16 mouse cellular contexts compared by ENCODE assay signal in genomic region chr6:90725526-90725925, GRCm38 (mm10).
A peak's percentile ranks its signal among the peaks of the same experiment; 100 is the strongest.
DNase-seq lines count a peak whose midpoint lies in the region; ATAC-seq lines count a peak whose summit lies in the region.
"Had no signal": no experiment of that assay in that cellular context is flagged by ENCODE, and none has a peak within 500 bp of the region (broad histone marks: within the 10 kb centered on the region; RNA-seq: fewer than 3 reads in every experiment).

No protein-coding gene starts in this region.

- no peak overlapping the region for H3K4me2 ChIP-seq in forebrain, embryonic 12.5 days
- no peak overlapping the region for H3K4me2 ChIP-seq in forebrain, embryonic 13.5 days
- no peak overlapping the region for H3K4me2 ChIP-seq in neural tube, embryonic 11.5 days (ENCODE audit: low read depth)
- no peak overlapping the region for H3K4me2 ChIP-seq in neural tube, embryonic 15.5 days
- H3K4me2 ChIP-seq in midbrain, embryonic 12.5 days (replicated peaks) = no peak overlapping the region
- H3K4me2 ChIP-seq: limb, embryonic 12.5 days had no signal

- no peak overlapping the region for H3K9ac ChIP-seq in forebrain, embryonic 12.5 days
- no peak overlapping the region for H3K9ac ChIP-seq in forebrain, embryonic 13.5 days
- 0 out of 2 replicates have a peak overlapping the region, but pooled peaks have one; percentile 14 for H3K9ac ChIP-seq in neural tube, embryonic 11.5 days (ENCODE audit: low read length)
- no peak overlapping the region for H3K9ac ChIP-seq in neural tube, embryonic 15.5 days (replicated peaks)
- H3K9ac ChIP-seq in midbrain, embryonic 12.5 days (replicated peaks) = no peak overlapping the region
- H3K9ac ChIP-seq: limb, embryonic 12.5 days had no signal

- H3K4me1 ChIP-seq in forebrain, embryonic 12.5 days = peaks cover 44% of the 10 kb centered on the region
- H3K4me1 ChIP-seq in forebrain, embryonic 13.5 days = peaks cover 63% of the 10 kb centered on the region
- peaks cover 26% of the 10 kb centered on the region for H3K4me1 ChIP-seq in neural tube, embryonic 11.5 days (ENCODE audit: control insufficient read depth, insufficient read depth, low read length)
- H3K4me1 ChIP-seq in neural tube, embryonic 15.5 days = peaks cover 80% of the 10 kb centered on the region
- peaks cover 44% of the 10 kb centered on the region for H3K4me1 ChIP-seq in midbrain, embryonic 12.5 days

- no peaks in the 10 kb centered on the region for H3K9me3 ChIP-seq in forebrain, embryonic 12.5 days
- no peaks in the 10 kb centered on the region for H3K9me3 ChIP-seq in forebrain, embryonic 13.5 days (replicated peaks)
- no peaks in the 10 kb centered on the region for H3K9me3 ChIP-seq in neural tube, embryonic 11.5 days (ENCODE audit: control insufficient read depth, low read length)
- no peaks in the 10 kb centered on the region for H3K9me3 ChIP-seq in neural tube, embryonic 15.5 days (replicated peaks)
- no peaks in the 10 kb centered on the region for H3K9me3 ChIP-seq in midbrain, embryonic 12.5 days
- H3K9me3 ChIP-seq: heart, embryonic 10.5 days; limb, embryonic 12.5 days had no signal

- H3K27ac ChIP-seq in forebrain, embryonic 12.5 days = no peak overlapping the region
- H3K27ac ChIP-seq in forebrain, embryonic 13.5 days = no peak overlapping the region
- H3K27ac ChIP-seq in neural tube, embryonic 11.5 days (ENCODE audit: low read depth, low read length) = no peak overlapping the region
- no peak overlapping the region for H3K27ac ChIP-seq in neural tube, embryonic 15.5 days (replicated peaks)
- H3K27ac ChIP-seq in midbrain, embryonic 12.5 days (replicated peaks) = peak overlapping the region; percentile 68
- H3K27ac ChIP-seq: heart, embryonic 10.5 days; limb, embryonic 12.5 days had no signal

- H3K36me3 ChIP-seq in forebrain, embryonic 12.5 days (replicated peaks) = no peaks in the 10 kb centered on the region
- H3K36me3 ChIP-seq in forebrain, embryonic 13.5 days (ENCODE audit: poor library complexity, severe bottlenecking) = no peaks in the 10 kb centered on the region
- H3K36me3 ChIP-seq in neural tube, embryonic 11.5 days (ENCODE audit: control insufficient read depth, insufficient read depth, low read length) = no peaks in the 10 kb centered on the region
- H3K36me3 ChIP-seq in neural tube, embryonic 15.5 days = no peaks in the 10 kb centered on the region
- H3K36me3 ChIP-seq in midbrain, embryonic 12.5 days = no peaks in the 10 kb centered on the region
- H3K36me3 ChIP-seq: limb, embryonic 12.5 days had no signal

- no peak overlapping the region for H3K4me3 ChIP-seq in forebrain, embryonic 12.5 days (replicated peaks)
- H3K4me3 ChIP-seq in forebrain, embryonic 13.5 days = no peak overlapping the region
- H3K4me3 ChIP-seq in neural tube, embryonic 11.5 days (ENCODE audit: low read depth, low read length) = no peak overlapping the region
- no peak overlapping the region for H3K4me3 ChIP-seq in neural tube, embryonic 15.5 days (replicated peaks)
- H3K4me3 ChIP-seq in midbrain, embryonic 12.5 days = no peak overlapping the region
- H3K4me3 ChIP-seq: heart, embryonic 10.5 days; limb, embryonic 12.5 days had no signal

- WGBS in forebrain, embryonic 12.5 days = 60% methylated on average over 1 of the region's 1 CpGs
- WGBS in forebrain, embryonic 13.5 days = 60% methylated on average over 1 of the region's 1 CpGs
- WGBS in neural tube, embryonic 11.5 days = 56% methylated on average over 1 of the region's 1 CpGs
- WGBS in neural tube, embryonic 15.5 days = 73% methylated on average over 1 of the region's 1 CpGs
- WGBS in midbrain, embryonic 12.5 days = 50% methylated on average over 1 of the region's 1 CpGs

- no peaks in the 10 kb centered on the region for H3K27me3 ChIP-seq in forebrain, embryonic 12.5 days
- H3K27me3 ChIP-seq in forebrain, embryonic 13.5 days = no peaks in the 10 kb centered on the region
- no peaks in the 10 kb centered on the region for H3K27me3 ChIP-seq in neural tube, embryonic 11.5 days (ENCODE audit: control insufficient read depth, insufficient read depth, low read length)
- no peaks in the 10 kb centered on the region for H3K27me3 ChIP-seq in neural tube, embryonic 15.5 days (replicated peaks)
- no peaks in the 10 kb centered on the region for H3K27me3 ChIP-seq in midbrain, embryonic 12.5 days
- H3K27me3 ChIP-seq: limb, embryonic 12.5 days had no signal

- DNase-seq in neural tube, embryonic 11.5 days (ENCODE audit: low spot score) = no peak
- DNase-seq in urinary bladder, postnatal 14 days (ENCODE audit: low spot score) = no peak
- no peak for DNase-seq in urinary bladder, adult 2 months (ENCODE audit: low spot score)
- no peak for DNase-seq in cerebellum, adult 11-12 months
- DNase-seq: cerebellum, adult 18-20 months; gastrocnemius, postnatal 14 days; heart, postnatal 36 days; kidney, adult 18-20 months; right cerebral cortex, postnatal 14 days; thymus, postnatal 25 days had no signal

- peak; percentile 34; the same call in 1 of the 2 replicates for ATAC-seq in forebrain, embryonic 12.5 days (ENCODE audit: low FRiP score)
- ATAC-seq in forebrain, embryonic 13.5 days = no peak
- peak; percentile 26; the same call in 1 of the 2 replicates for ATAC-seq in neural tube, embryonic 11.5 days (ENCODE audit: insufficient read depth, low FRiP score, low TSS enrichment)
- ATAC-seq in neural tube, embryonic 15.5 days (ENCODE audit: low FRiP score) = no peak
- peak; percentile 55 for ATAC-seq in midbrain, embryonic 12.5 days (ENCODE audit: low FRiP score, low read depth)

Comparison
In these comparisons a context has a peak if more than half of its experiments do, and no peak if none do; other contexts are left out.
1. ATAC-seq: peak in forebrain, embryonic 12.5 days (single experiment), neural tube, embryonic 11.5 days (single experiment) and midbrain, embryonic 12.5 days (single experiment); none in forebrain, embryonic 13.5 days (single experiment) and neural tube, embryonic 15.5 days (single experiment).